Mouse (Mus musculus) kidney, postnatal 25 days (tissue): ENCODE measurements around the gene Fbxw15.
"Not testable (repeated sequence)": the region's sequence is repeated elsewhere in the genome, so short reads cannot be mapped to it uniquely, and the experiment has no call there.

Experiments used
- DNase-seq, 2 experiments: peaks; one replicate each; pipeline ENCODE4 v3.0.0; 2021; ENCODE audit warnings: mixed read lengths in 2 of 2

Gene Fbxw15

GRCm38 (mm10) chr9:109568162-109568561 is at the start of gene Fbxw15:
Gene Fbxw15, minus strand, starts transcription at chr9:109568262.
- DNase-seq: not testable (repeated sequence)

- DNase-seq: peak; percentile 40 to 76
Observed at GRCm38 (mm10) chr9:109606837-109607236, 38.8 kb upstream of the Fbxw15 start.

- DNase-seq: not testable (repeated sequence)
Observed at GRCm38 (mm10) chr9:109602128-109602527, 34.1 kb upstream of the Fbxw15 start.

GRCm38 (mm10) chr9:109597226-109597625 is 29.2 kb upstream of the Fbxw15 start:
- no peak for DNase-seq

GRCm38 (mm10) chr9:109594866-109595265 is 26.8 kb upstream of the Fbxw15 start:
- no peak for DNase-seq

- no peak for DNase-seq
Observed at GRCm38 (mm10) chr9:109565546-109565945, 2.5 kb downstream of the Fbxw15 start.

- not testable (repeated sequence) for DNase-seq
Observed at GRCm38 (mm10) chr9:109562106-109562505, 6.0 kb downstream of the Fbxw15 start.

GRCm38 (mm10) chr9:109552483-109552882 is 15.6 kb downstream of the Fbxw15 start:
- DNase-seq: no peak

- not testable (repeated sequence) for DNase-seq
Observed at GRCm38 (mm10) chr9:109549666-109550065, 18.4 kb downstream of the Fbxw15 start.

GRCm38 (mm10) chr9:109523385-109524064 is 44.5 kb downstream of the Fbxw15 start:
- DNase-seq: peak; percentile 20 to 35
